8 mouse cellular contexts compared by ENCODE assay signal in genomic region chr19:60310591-60310990, GRCm38 (mm10).
DNase-seq lines count a peak whose midpoint lies in the region; ATAC-seq and TF ChIP-seq lines count a peak whose summit lies in the region.

No protein-coding gene starts in this region.

- WGBS in liver, embryonic 14.5 days (ENCODE audit: insufficient replicate concordance), result 22% methylated on average over 4 of the region's 4 CpGs

- H3K27me3 ChIP-seq in Patski, result peaks cover 30% of the 10 kb centered on the region
- no peaks in the 10 kb centered on the region for H3K27me3 ChIP-seq in liver, embryonic 14.5 days (ENCODE audit: control insufficient read depth, insufficient read depth, low read length)

- in situ Hi-C loops in Patski (cut with MboI; ENCODE audit: low pct_unique_long_range_greater_than_20kb), result loop anchor here (5.0 kb wide), 2 partner anchors 163 to 918 kb away; no protein-coding TSS in a partner anchor

- H3K9ac ChIP-seq in liver, embryonic 14.5 days (replicated peaks), result no peak overlapping the region

- peak; percentile 57 for ATAC-seq in Patski
- ATAC-seq in frontal cortex, adult (ENCODE audit: low TSS enrichment), result peak; percentile 93
- ATAC-seq in liver, embryonic 14.5 days (ENCODE audit: insufficient read depth), result no peak

- no peaks in the 10 kb centered on the region for H3K36me3 ChIP-seq in liver, embryonic 14.5 days (replicated peaks; ENCODE audit: control insufficient read depth, insufficient read depth, low read depth)

- H3K4me2 ChIP-seq in liver, embryonic 14.5 days (ENCODE audit: low read depth), result no peak overlapping the region

- CTCF ChIA-PET in Patski (lab: Charles Lee), result interaction anchor here (0.9 to 3.0 kb wide), 20 partner anchors 9 to 1071 kb away, joined by 3 to 14 read pairs (median 5); no protein-coding TSS in a partner anchor

- DNase-seq in 3T3-L1 (ENCODE audit: low read depth, low spot score), result peak; percentile 91
- peak; percentile 13 for DNase-seq in Patski (ENCODE audit: low read depth, low spot score)
- DNase-seq in cerebellum, adult 9-10 months, result peak; percentile 44
- DNase-seq in kidney, postnatal 10 days, result peak; percentile 83
- DNase-seq in liver, embryonic 14.5 days (ENCODE audit: low read depth in 3 of 3, low spot score in 3 of 3), result peak; percentile 11 to 41 (median 15)
- peak; percentile 43 for DNase-seq in retina, adult 2 months (ENCODE audit: low read depth, low spot score)
- peak; percentile 28 to 38 for DNase-seq in urinary bladder, adult 18-20 months (ENCODE audit: low spot score in 2 of 2)

- H3K27ac ChIP-seq in liver, embryonic 14.5 days, result no peak overlapping the region

- no peaks in the 10 kb centered on the region for H3K4me1 ChIP-seq in liver, embryonic 14.5 days (replicated peaks; ENCODE audit: control insufficient read depth in 2 of 2, insufficient read depth in 2 of 2, low read length in 1 of 2)

- TF ChIP-seq EP300 in liver, embryonic 14.5 days (IDR thresholded peaks at IDR 0.05; ENCODE audit: low read depth), result no peak

- peak; percentile 86 for TF ChIP-seq CTCF in Patski (IDR thresholded peaks at IDR 0.05)
- peak; percentile 67 for TF ChIP-seq CTCF in liver, embryonic 14.5 days (IDR thresholded peaks at IDR 0.05; ENCODE audit: low read depth)

- POLR2A ChIA-PET in Patski (lab: Charles Lee), result interaction anchor here (0.6 kb wide), 1 partner anchor 720 kb away, joined by 3 read pairs; no protein-coding TSS in a partner anchor

- no peaks in the 10 kb centered on the region for H3K9me3 ChIP-seq in liver, embryonic 14.5 days (ENCODE audit: control insufficient read depth, low read length)

- no peak overlapping the region for H3K4me3 ChIP-seq in liver, embryonic 14.5 days (ENCODE audit: insufficient read depth in 1 of 2, low read depth in 2 of 2, low read length in 2 of 2)

Comparison
In these comparisons a context has a peak if more than half of its experiments do, and no peak if none do; other contexts are left out.
1. DNase-seq: peak in every context shown above with its lines; median percentile 91 in 3T3-L1; 83 in kidney, postnatal 10 days; 44 in cerebellum, adult 9-10 months; 43 in retina, adult 2 months; 33 in urinary bladder, adult 18-20 months; 15 in liver, embryonic 14.5 days; 13 in Patski.